Mouse (Mus musculus): ENCODE results near the gene Casc1. TPM values are rescaled to one million over a fixed set of nuclear protein-coding genes. Genes with fewer than 3 reads are reported as not detected.
"Not testable (repeated sequence)": the region's sequence is repeated elsewhere in the genome, so short reads cannot be mapped to it uniquely, and the experiment has no call there.

Gene Casc1
- total RNA-seq, 2 experiments from 2014 or later: 0.12 TPM; not detected in 1

GRCm38 (mm10) chr6:145145173-145145572 lies 65.6 kb downstream of the Casc1 start:
- no peak for DNase-seq
- intact Hi-C loops (cut with DNase I): no loop called here

DNA sequence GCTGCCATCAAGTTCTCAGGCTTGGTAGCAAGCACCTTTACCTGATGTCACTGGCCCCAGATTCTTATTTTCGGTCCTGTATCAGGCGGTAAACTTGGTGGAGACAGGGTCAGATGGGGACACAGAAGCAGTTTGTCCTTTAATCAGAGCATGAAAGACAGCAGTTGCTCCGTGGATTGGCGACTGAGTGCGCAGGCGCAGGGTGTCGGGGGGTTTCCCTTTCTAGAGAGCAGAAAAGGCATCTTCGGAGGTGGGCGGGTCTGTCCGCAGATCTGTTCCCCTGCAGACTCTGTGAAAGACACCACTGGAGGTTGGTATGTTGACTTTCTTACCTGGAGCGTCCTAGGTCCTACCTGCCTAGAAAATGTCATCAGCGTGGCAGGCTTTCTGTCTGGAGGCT lies 69.0 kb downstream of the Casc1 start:
- intact Hi-C loops (cut with DNase I): no loop called here
- no peak for DNase-seq

DNA sequence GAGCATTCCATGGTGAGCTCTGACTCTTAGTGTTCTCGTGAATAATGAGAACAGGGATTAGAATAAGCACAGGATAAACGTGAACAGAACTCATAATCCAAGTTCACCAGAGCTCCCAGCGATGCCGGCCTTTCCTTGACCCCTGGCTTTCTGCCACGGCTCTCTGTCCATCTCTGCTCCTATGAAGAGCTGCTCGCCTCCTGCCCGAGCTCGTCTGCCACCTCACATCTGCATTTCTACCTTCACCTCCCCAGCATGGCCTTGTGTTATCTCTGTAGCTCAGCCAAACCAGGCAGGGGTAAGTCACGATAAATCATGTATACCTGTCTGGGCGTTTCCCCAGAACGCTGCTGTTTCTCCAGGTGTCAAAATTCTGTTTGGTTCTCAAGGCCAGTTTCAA lies 70.1 kb downstream of the Casc1 start:
- DNase-seq: no peak
- intact Hi-C loops (cut with DNase I): no loop called here

GRCm38 (mm10) chr6:145139776-145140475 lies 70.9 kb downstream of the Casc1 start:
- intact Hi-C loops (cut with DNase I): no loop called here
- DNase-seq: no peak

- intact Hi-C loops (cut with DNase I): no loop called here
- no peak for DNase-seq
These were observed 71.6 kb downstream of the Casc1 start for GRCm38 (mm10) chr6:145139236-145139635.

DNA sequence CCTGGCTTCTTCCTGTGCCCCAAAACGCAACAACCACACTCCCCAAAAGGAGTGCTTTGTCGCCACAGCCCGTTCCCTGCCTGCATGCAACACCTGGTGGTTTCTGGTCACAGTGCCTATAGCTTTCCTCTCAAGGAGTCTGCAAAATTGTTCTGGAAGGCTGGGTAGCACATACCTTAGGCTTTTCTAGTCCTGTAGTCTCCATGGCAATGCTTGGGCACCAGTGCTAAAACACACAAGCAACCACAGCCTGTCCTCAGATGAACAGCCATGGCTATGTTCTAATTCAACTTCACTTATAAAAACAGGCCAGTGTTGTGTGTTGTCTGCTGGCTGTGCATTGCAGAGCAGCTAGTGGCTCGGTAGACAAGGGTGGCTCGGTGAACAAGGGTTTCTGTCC lies 74.0 kb downstream of the Casc1 start:
- intact Hi-C loops (cut with DNase I): no loop called here
- no peak for DNase-seq

- intact Hi-C loops (cut with DNase I): no loop called here
- no peak for DNase-seq
These were observed 75.0 kb downstream of the Casc1 start for GRCm38 (mm10) chr6:145135804-145136203.

DNA sequence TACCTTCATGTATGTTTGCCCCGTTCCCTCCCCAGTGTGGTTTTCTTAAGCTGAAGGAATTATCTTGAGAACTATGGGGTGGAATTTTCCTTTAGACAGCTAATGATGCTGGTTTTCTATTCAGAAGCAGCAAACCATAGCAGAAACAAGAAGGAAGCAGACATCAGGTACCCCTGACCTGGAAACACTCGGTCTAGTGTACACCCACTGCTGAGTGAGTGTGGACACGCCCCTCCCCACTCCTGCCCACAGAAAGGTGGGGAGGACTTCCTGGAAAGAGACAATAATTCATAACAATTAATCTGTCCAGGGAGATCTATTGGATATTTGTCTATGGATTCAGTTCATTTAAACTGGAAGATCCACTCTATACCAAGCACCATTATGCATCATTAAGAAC lies 75.5 kb downstream of the Casc1 start:
- intact Hi-C loops (cut with DNase I): no loop called here
- no peak for DNase-seq

DNA sequence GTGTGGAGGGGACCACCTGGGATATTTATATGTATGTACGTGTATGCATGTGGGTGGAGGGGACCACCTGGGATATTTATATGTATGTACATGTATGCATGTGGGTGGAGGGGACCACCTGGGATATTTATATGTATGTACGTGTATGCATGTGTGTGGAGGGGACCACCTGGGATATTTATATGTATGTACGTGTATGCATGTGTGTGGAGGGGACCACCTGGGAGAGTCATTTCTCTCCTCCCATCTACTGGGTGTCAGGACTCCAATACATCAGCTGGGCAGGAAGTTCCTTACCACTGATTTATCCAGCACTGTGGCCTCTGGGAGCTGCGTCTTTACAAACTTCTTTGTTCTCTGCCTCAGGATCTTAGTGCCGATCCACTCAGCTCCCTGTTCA lies 77.8 kb downstream of the Casc1 start:
- DNase-seq; intact Hi-C loops (cut with DNase I): not testable (repeated sequence)

DNA sequence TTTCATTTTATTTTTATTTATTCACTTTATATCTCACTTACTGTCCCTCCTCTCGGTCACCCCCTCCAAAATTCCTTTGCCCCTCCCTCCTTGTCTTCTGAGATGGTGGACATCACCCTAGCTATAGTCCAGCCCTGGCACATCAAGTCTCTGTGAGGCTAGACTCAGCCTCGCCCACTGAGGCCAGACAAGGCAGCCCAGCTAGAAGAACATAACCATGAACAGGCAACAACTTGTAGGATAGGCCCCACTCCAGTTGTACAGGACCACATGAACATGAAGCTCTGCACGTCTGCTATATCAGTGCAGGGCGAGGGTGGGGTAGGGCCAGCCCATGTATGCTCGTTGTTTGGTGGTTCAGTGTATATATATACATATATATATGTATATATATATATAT lies 78.8 kb downstream of the Casc1 start:
- intact Hi-C loops (cut with DNase I): no loop called here
- no peak for DNase-seq

DNA sequence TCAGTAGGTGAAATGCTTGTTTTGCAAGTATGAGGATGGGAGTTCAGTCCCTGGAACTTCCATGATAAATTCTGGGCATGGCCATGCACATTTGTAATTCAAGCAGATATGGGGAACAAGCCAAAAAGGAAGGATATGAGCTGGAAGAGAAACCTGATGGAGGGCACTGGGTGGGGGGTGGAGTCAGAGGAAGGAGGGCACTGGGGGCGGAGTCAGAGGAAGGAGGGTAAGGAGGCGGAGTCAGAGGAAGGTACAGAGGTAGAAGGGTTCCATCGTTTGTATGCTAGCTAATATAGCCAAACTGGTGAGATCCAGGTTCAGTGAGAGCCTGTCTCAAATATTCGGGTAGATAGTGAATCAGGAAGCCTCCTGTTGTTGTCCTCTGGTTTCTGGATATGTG lies 81.2 kb downstream of the Casc1 start:
- intact Hi-C loops (cut with DNase I): loop anchor here (5.0 kb wide), 1 partner anchor 53 kb away; no protein-coding TSS in a partner anchor
- no peak for DNase-seq

- no peak for DNase-seq
- intact Hi-C loops (cut with DNase I): loop anchor here (5.0 kb wide), 1 partner anchor 55 kb away; no protein-coding TSS in a partner anchor
These were observed 83.2 kb downstream of the Casc1 start for GRCm38 (mm10) chr6:145127652-145128051.

GRCm38 (mm10) chr6:145125591-145126113 lies 85.2 kb downstream of the Casc1 start:
- DNase-seq: peak; percentile 15 to 22
- intact Hi-C loops (cut with DNase I): loop anchor here (5.0 kb wide), 1 partner anchor 57 kb away; no protein-coding TSS in a partner anchor

Other genes starting within 250 kb of the Casc1 start
- 1 to 10 TPM; 1.1 to 2.9 TPM for gene Bcat1, start 134.8 kb downstream of the Casc1 start, total RNA-seq (2021)
- 1 to 10 TPM in 1 of 2 experiments, under 1 TPM in 1; 0.49 to 1.5 TPM for gene Lrmp, start 95.4 kb downstream of the Casc1 start, total RNA-seq (2021)
- gene Etfrf1, start 129 bp upstream of the Casc1 start, total RNA-seq (2021): 10 to 100 TPM; 48.3 to 53.0 TPM
- gene Kras, start 39.2 kb upstream of the Casc1 start, total RNA-seq (2021): 10 to 100 TPM; 12.5 to 15.9 TPM